Mouse (Mus musculus) hematopoietic stem cell, adult 5-6 weeks (primary cell): ENCODE measurements around the gene Mast1. TPM values are rescaled to one million over a fixed set of nuclear protein-coding genes. Genes with fewer than 3 reads are reported as not detected.

Experiments
- ATAC-seq, 2 experiments: fragments of 125-278 bp in 1 of 2; replicated peaks in 1 of 2; 2 replicates each; pipeline ENCODE4 v1.8.0; 2016 to 2017; ENCODE audit warnings: inconsistent platforms in 2 of 2, mild to moderate bottlenecking in 2 of 2, moderate number of reproducible peaks in 2 of 2, low read depth in 1 of 2, moderate TSS enrichment in 1 of 2; ENCODE audit not compliant: low FRiP score in 2 of 2, poor library complexity in 2 of 2, severe bottlenecking in 2 of 2, insufficient read depth in 1 of 2, low TSS enrichment in 1 of 2
- total RNA-seq: library from RNA; stranded (forward); fragments of 172-1452, 232-1000 nt; gene quantifications from 2 replicates; pipeline ENCODE4 v1.2.3, GENCODE M21; 2017

Gene Mast1
- total RNA-seq, 1 experiment from 2014 or later: 0.10 TPM

DNA sequence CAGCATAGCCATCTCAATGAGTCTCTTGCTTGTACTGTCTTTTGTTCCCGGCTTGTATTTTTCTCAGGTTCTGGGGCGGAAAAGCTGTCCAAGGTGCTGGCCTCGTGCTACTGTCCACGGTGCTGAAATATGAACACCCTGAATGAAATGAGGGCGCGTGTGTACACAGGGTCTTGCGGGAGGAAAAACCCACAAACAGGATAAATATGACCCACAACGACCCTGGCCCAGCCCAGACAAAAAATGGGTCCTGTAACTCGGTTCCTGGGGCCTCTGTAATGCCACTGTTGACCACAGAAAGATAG is 10.0 kb upstream of the Mast1 start:
- ATAC-seq: peak in 1 of 2 experiments; percentile 56; a peak in 2 of 4 replicates

DNA sequence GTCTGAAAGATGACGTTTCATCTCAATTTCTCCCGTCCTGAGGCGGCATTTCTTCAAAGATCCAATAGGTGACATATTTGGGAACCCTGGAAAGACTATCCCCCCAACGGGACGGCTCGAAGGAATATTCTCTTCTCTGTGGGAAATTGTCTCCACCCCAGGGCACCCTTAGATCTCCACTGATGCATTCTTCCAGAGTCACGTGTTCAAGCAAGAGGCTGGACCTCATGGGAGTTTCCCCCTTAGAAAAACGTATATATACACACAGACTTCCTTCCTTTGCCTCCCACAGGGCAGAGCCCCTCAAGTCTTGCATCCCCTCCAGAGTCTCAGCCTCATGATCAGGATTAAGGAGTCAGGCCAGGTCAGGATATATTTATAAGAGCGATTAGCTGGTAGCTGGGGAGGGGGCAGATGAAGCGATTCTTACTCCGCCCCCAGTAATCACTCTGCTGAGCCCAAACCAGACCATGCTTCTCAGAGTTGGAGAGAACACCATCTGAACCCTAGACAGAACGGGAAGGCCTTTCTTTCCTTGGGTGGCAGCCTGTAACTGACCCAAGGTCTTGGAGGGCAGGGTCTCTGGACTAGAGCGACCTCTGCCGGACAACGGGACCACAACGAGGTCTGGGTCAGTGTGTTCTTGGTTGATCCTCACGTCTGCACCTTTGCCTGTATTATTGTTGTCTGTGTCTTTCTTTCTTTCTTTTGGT is 9.5 kb upstream of the Mast1 start, which contains the start of gene Rtbdn:
Gene Rtbdn (plus strand): TSS at position 464 of the 713 bp plus-strand sequence.
- no peak for ATAC-seq

DNA sequence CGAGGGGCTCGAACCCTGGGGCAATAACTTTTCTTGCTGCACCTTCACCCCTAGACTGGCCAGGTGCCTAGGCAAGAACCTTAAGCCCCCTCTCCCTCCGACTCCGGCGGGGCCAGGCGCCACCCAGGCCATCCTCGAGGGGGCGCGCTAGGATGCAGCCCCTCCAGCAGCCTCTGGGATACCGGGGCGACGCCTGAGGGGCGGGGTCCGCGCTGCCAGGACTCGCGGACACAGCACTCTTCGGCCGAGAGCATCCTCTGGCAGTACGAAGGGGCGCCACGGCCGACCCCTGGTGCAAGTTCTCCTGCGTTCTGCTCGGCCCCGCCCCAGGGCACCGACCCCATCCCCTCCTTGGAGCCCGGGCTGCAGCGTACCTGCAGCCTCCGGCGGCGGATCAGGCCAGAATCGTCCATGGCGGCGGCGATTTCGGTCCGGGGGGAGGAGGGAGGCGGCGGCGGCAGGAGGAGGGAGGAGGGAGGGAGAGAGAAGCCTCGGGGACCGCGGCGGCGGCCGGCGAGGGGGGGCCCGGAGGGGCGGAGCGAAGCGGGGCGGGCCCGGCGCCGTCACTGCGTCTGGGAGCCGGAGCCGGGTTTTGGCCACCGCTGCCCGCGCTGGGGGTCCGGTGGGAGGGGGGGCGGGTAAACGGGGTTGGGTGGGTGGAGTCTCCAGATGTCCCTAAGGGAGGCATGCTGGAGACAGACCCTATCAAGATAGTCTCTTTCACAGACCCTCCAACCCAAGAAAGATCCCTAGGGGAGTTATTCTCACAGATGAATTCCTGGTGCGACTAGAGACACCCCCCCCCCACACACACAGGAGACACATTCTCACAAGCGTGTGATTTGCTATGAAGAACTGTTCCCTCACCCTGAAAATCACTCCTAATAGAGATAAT is 8.7 kb upstream of the Mast1 start:
- no peak for ATAC-seq

DNA sequence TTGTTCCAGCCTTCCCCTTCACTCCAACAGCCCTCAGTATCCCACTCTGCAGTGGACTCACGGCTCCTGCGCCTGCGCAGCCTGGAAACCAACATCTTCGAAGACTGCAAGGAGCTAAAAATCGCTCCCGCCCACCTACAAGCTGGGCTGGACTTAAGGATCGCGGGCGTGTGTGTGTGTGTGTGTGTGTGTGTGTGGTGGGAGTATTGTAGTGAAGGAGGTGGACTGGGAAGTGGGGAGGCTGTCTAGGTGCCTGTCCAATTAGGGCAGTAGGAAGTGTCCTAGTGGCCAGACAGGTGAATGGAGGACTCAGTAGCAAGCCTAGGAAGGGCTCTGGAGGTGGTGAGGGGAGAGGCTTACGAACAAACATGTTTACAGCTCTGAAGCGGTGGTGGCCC is 8.1 kb upstream of the Mast1 start:
- ATAC-seq: no peak

DNA sequence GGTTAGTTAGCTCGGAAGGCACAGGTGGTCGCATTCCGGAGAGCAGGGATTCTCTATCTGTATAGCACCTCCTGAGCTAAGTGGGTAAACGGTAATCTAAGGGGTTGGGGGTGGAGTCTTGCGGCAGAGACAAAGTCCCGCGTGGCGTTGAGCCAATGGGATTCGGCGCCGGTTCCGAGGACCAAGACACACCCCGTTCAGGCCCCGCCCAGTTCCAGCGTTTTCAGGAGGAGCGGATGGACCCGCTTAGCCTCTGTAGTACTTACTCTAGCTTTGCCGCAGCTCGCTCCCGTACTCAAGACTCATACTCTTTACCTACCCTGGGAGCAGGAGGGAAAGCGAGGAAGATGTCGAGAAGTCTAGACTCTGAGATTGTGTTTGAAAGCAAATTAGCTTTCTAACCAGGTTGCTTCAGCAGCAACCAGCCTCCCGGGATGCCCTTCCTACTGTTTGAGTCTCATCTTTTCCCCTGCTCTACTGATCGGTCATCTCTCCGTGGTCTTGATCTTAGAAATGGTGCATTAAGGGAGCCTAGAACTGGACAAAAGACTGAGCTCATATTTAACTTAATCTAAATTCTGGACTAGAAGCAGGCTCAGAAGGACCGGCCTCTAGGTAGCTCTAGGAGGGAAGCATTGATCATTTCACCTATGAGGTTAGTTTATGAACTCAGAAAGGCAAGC is 7.5 kb upstream of the Mast1 start:
- ATAC-seq: peak; percentile 37 to 45; a peak in 2 of 4 replicates

DNA sequence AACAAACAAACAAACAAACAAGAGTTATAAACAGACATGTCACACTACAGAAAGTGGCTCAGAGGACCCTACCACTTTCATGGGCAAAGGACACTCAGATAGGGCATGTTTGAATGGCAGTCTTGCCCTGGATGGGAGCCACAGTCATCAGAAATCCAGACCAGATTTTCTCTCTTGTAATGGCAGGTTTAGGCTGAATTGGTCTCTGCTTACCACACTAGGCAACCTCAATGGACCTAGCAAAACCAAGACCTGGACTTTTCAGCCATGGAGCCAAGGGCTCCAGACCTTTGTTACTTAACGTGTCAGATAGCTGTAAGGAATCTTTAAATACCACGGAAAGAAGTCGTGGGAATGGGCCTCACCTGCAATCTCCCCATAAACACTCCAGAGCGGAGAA is 6.5 kb upstream of the Mast1 start:
- ATAC-seq: no peak

DNA sequence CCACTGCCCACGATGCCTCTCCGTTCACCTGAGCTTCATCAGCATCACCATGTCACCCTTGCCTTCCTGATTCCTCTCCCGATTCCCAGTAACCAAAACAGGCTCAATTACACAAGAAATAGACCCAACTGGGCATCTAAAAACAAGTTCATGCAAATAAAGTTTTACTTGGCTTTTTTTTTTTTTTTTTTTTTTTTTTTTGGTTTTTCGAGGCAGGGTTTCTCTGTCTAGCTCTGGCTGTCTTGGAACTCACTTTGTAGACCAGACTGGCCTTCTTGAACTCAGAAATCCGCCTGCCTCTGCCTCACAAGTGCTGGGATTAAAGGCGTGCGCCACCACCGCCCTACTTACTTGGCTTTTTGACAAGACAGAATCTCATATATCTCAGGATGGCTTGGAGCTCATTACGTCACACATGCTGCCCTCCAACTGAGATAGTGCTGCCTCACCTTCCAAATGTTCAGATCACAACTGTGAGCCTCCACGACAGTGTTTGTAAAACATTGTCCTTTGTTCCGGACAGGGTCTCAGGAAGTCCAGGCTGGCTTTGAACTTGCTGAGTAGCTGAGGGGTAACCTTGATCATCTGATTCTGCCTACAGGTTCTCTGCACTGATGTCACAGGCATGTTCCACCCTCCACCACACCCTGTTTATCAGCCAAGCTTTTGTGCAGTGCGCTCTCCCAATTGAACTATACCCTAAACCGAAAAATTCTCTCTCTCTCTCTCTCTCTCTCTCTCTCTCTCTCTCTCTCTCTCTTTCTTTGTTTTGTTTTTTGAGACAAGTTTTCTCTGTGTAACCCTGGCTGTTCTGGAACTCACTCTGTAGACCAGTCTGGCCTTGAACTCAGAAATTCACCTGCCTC is 694 bp upstream of the Mast1 start:
- no peak for ATAC-seq

DNA sequence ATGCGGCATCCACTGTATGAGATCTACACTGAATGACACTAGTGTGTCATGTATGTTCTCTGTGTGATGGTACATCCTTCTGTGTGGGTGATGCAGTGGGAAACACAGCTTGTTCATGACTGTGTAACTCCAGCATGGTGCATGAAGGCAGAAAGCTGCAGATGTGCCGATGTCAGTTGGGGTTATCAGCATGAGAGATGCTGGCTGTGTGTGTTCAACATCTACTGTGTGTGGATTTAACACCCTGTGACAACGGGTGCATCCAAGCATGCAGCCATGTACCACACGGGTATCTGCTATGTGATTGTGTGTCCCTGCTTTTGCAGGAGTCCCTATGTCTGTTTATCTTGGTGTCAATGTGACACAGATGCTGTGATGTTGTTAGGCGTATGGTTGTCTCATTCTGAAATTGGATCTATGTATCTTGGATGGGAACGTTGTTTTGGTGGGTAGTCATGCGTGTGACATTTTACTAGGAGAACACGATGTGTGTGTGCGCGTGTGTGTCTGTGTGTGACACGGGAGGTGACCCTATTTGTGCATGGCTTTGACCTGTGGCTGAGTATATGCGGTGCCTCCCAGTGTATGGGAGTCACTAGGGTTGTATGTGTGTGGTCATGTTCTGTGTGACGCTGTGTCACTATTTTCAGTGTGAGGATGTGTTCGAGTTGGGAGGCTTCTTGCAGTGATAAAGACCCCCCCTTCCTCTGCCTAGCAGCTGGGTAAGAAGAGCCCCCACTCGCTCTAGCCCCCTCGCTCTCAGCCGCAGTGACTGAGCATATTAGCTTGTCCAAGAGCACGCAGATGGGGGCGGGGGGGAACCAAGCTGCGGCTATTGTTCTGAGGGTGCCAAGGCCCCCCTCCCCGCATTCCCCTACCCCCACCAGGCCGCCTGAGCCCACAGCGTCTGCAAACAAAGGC is 858 bp downstream of the Mast1 start:
- no peak for ATAC-seq

DNA sequence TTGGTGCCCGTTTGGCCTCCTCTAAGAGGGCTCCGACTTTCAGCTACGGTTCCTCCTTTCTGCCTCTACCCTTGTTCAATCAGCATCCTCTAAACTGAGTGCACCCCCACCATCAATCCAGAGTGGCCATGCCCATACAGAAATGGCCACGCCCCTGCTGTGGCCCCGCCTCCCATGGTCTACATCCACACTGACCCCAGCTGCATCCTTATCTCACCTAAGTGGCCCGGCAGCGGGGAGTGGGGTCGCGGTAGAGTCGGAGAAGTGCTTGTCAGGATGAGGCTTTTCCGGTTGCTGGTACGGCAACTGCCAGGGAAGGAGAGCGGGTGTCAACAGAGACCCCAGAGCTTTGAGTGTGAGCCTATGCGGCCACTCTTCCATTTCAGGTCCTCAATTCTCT is 1.7 kb downstream of the Mast1 start:
- ATAC-seq: 0 out of 4 replicates have a peak, but pooled peaks of 1 of the 2 experiments have one; percentile 6

DNA sequence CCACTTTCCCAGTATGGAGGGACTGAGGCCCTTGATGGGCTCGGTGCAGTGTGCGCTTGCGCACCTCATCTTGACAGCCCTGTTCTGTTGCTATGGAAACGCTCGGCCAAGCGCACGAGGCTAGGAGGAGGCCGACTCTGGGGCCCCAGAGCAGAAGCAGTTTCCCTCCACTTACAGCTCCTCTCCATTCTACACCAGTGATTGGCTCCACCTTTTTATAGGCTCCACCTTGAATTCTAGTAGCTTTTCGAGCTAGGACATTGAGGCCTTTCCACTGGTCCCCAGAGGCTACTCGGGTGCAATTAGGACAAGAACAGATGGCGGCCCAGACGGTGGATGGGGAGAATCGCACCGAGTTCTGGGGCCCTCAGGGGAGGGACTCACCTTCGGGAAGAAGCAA is 2.3 kb downstream of the Mast1 start:
- no peak for ATAC-seq

DNA sequence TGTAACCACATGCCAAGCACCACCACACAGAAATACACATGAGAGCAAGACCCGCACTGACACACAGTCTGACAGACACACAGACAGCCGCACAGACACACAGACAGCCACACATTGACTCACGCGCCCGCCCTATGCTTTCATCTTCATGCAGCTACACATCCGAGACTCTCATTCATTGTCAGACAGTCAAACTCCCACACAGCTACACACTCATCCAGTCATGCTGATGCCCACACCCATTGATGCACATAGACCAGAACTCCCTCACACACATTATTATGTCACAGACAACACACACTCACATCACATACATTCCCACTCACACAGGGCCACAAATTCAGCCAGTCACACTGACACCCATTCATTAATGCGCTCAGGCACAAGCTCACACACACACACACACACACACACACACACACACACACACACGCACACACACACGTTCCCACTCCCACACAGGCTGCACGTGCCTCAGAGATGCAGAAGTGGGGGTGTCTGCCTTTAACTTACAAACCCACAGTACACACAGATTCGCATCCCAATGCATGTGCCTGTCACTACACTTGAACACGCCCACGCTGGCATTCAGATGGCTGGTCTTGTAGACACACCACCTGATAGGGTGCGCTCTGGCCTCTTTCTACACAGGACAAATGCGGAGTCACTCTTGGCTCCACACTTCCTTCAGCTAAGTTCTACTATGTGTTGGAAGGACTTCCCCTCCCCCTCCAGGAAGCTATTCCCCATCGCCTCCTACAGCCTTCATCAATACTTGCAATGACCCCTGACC is 3.2 kb downstream of the Mast1 start:
- no peak for ATAC-seq

DNA sequence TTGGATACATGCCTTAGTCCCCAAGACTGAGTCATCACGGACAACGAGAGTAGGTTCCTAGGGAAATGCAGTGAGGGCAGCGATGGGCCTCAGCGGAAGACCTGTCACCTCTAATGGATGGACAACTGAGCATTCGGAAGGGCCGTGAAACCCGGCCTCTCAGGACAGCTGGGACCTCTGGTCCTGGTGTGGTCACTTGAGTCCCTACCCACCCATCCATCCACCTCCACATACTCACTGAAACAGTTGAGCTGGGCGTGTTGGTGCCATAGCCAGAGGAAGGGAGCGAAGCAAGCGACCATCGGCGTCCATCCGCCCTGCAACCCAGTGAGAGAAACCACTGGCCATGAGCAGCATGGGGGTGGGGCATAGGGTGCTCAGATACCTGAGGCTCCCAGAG is 6.6 kb downstream of the Mast1 start:
- ATAC-seq: no peak

DNA sequence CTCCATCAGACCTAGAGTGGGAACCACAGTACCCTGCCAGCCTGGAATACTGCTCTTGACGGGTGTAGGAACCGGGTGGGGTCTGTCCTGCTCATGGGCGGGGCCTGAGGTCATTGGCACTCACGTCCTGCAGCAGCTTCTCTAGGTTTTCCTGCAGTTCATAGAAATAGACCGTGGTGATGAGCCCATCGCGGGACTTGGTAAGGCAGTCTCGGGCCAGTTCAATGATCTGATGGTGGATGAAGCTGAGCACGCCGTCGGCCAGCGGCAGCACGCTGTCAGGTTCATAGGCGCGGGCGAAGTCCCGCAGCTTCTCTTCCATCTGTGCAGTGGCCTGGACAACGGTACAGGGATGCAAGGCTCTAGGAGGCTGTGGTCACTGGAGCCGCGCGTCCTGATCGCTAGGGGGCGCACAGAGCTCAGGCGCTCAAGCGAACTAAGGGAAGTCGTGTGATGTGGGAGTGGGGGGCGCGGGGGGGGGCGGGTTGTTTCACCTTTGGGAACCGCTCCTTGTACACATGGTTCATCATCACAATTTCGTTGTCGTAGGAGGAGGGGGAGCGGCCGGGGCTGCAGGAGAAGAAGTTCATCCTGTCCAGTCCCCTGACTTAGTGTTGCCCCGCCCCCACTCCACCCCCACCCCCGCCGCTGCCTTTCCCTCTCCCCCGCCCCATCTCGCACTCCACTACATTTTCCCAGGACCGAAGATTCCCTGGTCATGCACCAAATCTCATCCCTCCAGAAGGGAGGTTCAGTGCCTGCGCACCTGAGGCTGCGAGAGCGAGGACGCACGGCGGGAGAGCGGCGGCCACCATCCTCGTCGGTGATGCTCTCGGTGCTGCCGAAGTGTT is 8.5 kb downstream of the Mast1 start:
- ATAC-seq: peak; percentile 69 to 77; a peak in 3 of 4 replicates

DNA sequence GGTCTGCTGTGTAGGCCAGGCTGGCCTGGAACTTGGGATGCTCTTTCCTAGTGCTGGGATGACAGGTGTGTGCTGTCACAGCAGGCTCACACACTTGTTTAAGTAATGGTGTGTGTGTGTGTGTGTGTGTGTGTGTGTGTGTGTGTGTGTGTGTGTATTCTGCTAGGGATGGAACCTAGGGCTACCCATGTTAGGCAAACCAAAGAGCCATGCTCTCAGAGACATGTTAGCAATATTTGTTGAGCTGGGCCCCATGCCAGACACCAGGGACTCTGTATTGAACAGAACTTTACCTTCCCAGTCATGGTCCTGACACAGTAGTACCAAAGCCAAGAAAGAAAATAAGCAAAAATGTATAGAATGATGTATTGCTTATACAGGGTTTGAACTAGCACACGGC is 9.6 kb downstream of the Mast1 start:
- no peak for ATAC-seq

DNA sequence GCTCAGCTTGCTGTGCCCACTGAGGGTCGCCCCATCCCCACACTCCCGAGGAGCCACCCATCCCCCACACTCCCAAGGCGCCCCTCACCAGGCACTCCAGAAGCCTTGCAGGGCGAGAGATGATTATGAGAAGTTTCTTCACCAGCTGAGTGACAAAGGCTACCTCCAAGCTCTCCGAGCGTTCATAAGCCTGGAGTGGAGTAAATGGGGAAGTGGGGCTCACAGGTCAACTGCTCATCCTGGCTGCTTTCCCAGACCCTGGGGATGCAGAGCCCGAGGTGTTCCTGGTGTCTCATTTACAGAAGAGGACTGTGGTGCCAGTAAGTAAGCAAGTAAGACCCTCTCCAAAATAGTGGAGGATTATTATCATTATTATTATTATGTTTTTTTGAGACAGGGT is 11.6 kb downstream of the Mast1 start:
- peak; percentile 44 to 50; a peak in 2 of 4 replicates for ATAC-seq
